Mouse (Mus musculus): ENCODE data around the gene Colca2.

The Colca2 gene

DNA sequence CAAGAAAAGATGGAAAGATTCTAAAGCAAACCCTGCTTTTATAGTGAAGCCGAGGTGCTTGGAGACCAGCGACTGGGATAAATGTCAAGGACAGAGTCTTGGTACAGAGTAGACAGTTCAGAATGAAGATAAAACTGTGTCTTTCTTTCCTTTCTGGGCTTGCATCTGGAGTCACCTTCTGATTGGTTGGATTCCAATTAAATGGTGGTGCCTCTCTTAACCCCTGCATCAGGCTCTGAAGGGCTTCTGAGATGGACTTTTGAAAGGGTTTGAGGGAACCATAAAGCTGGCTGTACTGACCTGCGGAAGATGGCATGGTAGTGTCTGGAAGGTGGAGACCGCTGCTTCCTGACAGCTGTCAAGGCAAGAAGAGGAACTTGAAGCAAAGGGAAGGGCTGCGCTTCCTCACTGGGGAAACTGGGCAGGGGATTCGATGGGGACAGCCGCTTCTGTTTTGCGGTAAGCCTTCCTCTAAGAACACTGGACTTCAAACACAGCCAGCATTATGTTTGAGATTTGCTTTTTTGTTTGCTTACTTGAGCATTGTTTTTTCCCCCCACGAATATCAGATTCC lies 4.7 kb downstream of the Colca2 start:
- DNase-seq (ENCODE audit: low read depth in 1 of 2, low spot score in 2 of 2): no peak

DNA sequence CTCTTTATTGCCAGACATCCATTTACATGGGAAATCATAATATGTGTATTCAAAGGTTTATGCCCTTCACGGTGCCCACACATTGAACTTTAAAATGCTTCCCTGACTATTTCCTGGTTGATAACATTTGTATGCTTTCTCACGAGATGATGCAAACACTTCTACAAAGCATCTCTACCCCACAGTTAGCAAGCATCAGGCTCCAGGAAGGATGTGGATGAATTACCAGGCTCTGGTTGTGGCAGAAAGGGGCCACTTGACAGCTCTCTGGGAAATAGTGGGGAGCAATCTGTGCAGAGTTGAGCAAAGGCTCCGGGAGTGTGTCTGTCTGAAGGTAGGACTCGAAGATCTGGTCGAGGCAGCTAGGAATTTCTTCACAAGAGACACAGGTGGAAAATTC lies 6.3 kb downstream of the Colca2 start:
- no peak for DNase-seq (ENCODE audit: low read depth in 1 of 2, low spot score in 2 of 2)

DNA sequence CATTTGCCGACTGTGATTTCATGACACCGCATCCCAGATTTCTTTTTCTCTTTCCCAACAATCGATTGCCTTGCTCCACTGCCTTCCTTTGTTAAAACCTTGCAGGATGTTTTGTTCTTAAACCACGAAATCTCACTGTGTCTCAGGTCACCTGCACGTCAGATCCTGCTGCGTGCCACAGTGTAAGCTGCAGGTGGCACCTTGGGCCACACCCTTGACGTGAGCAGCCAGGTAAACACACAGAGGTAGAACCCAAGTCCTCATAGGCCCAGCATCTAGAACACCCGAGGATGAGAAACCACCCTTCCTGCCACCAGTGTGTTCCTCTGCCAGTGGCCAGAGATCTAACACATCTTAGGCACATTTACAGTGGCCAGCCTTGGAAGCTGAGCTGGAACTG lies 7.3 kb downstream of the Colca2 start:
- DNase-seq (ENCODE audit: low read depth in 1 of 2, low spot score in 2 of 2): no peak

DNA sequence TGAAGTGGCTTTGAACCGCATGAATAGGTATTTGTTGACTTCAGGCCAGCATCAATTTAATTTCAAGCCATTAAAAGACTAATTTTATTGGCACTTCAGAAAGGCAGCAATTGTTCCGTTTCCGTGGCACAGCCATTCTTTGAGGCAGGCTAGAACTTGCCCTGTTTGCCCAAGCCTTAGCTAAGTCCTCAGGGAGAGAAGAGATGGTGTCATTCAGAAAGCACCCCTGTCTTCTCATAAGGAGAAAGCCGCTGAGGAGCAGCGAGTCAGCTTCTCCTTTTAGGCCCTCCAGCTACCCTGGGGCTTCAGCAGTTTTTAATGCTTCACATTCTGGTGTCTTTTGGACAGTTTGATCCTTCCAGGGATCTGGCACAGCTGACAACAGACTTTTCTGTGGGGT lies 9.5 kb downstream of the Colca2 start:
- DNase-seq (ENCODE audit: low read depth in 1 of 2, low spot score in 2 of 2): no peak

DNA sequence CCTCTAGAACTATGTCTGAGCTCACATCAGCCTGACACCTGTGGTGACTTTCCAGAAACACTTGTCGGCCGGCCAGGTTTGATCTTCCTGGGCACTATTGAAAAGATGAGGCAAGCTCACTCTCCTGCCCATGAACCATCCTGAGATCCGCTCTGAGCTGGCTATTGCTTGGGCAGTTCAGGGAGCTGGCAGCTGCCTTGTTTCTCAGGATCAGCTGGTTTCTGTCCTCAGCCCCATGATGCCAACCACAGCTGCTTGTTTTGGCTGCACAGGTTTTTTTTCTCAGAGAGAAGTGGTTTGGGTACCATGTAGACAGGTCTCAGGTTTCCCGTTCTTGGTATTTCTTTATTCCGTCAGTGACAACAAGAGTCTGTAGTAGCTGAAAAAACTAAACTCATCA lies 19.9 kb downstream of the Colca2 start:
- DNase-seq (ENCODE audit: low read depth in 1 of 2, low spot score in 2 of 2): no peak

DNA sequence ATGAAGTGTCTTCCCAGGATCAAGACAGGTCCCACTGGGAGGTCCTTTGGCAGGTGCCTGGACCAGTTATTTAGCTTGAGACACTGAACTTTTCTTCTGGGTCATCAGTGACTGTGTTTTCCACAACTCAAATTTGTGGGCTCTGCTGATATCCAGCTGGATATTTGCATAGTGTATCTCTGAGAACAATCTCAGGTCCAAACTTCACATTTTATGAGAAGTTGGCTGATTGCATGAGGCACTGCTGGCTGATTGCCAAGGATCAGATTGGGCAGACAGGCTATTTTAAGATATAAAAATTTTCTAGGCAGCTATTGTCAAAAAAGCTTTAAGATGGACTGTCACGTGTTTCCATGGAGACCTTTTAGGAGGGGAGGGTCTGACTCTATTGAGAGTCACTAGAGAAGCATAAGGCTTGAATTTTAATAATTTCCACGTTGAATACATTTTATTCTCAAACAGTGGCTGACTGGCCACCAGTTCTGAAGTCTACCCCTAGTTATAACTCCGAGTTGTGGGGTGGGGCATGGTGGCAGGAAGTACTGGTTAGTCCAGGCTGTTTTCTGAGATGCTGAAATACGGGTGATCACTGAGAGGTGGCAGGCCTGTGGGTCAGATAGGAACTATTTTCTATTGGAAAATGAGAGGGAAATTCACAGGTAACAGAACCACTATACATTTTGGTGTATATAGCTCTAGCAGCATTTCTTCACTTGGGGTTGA lies 21.4 kb downstream of the Colca2 start:
- DNase-seq (ENCODE audit: low read depth in 1 of 2, low spot score in 2 of 2): no peak

DNA sequence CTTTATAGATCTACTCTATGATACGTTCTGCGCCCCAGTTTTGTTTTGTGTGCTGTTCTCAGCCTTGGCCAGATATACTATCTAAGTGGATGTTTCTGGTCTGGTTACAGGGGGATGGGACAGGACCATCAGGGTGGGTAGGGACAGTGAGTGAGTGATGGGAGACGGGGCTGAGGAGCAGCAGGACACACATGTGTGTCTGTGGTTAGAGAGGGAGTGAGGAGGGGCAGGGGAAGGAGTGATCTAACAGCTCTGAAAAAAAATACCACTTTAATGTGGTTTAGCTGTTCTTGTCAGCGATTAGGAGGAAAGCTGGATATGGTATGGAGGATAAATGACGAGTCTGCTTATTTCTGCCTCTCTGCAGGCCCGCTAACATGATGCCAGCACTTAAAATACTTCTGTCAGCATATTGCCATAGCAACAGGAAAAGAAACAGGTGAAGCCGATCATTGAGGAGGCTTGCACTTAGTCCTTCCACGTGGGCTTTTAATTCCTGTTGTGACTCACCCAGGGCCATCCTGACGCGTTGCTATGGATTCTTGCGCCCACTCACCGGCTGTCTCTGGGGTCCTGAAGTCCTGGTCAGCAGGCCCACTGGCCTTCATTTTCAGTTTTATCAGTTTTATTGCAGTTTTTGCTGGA lies 39.5 kb downstream of the Colca2 start:
- DNase-seq (ENCODE audit: low read depth in 1 of 2, low spot score in 2 of 2): no peak

DNA sequence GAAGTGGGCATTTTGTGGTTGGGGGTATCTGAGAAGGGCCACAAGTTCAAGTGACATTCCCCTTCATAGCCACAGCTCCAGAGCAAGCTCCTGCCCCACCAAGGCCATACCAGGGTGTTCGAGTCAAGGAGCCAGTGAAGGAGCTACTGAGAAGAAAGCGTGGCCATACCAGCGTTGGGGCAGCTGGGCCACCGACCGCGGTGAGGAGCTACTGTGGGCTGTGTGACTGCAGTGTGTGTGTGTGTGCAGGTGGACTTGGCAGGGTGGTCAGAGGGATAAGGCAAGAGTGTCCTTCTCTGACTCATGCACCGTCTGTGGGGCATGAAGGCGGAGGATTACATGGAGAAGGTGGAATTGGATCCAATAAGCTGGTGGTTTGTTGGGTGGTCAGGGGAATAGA lies 46.2 kb downstream of the Colca2 start:
- DNase-seq (ENCODE audit: low read depth in 1 of 2, low spot score in 2 of 2): no peak

DNA sequence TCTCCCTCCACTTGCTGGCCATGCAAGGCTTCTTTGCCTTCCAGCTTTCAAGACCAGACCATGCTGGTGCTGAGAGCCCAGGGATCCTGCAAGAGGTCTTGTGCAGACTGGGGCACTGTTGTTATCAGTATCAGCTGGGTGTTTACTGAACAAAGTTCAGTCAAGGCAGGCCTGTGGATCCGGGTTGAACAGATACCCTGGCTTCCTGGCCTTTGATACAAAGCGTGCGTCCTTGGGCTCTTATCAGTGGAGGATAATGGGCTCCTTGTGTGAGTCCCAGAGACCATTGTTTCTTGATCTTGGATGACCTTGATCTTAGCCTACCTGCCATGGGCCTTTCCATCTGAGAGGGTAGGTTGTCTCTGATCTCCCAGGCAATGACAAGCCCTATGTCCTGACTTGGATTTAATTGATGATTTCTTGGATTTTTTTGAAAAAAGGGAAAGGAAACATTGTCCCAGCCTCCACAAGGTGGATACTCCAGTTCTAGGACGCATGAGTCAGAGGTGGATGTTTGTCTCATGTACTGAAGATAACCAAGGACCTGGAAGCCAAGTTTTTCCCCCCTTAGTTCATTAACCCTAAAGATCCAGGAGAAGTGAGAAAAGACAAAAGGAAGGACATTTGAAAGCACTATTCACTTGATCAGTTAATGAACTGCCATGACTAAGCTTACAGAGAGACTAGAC lies 47.5 kb downstream of the Colca2 start:
- no peak for DNase-seq (ENCODE audit: low read depth in 1 of 2, low spot score in 2 of 2)

DNA sequence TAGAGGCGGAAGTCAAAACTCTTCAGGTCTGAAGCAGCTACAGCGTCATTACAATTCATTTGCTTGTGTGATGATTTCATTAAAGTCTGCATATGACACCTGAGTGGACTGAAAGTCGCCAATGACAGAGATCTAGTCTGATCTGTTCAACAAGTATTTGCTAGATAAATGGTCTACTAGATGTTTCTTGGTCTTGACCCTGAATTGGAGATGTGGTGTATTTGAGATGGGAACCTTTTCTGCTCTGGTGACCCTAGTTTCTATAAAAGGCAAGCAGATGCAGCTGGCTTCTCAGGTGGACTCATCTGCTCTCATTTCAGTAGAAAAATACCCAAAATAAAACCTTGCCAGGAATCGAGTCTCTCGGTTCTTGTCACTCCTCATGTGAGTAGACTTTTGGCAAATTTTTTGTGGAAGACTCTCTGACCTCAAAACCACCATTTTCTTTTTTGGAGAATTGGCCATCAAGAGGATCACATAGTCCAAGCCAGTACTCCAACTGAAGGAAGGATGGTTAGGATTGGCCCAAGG lies 52.7 kb downstream of the Colca2 start:
- no peak for DNase-seq (ENCODE audit: low read depth in 1 of 2, low spot score in 2 of 2)

Data from monocyte, adult 2 months (primary cell).